Mouse (Mus musculus) fibroblast of lung, adult 2 months (primary cell): ENCODE results near the gene Sema6c.
"Not testable (repeated sequence)": the region's sequence is repeated elsewhere in the genome, so short reads cannot be mapped to it uniquely, and the experiment has no call there.

Experiments
- DNase-seq: peaks from one replicate; pipeline ENCODE4 v3.0.0-alpha.2; 2011; ENCODE audit warnings: low read depth

Gene Sema6c

GRCm38 (mm10) chr3:95159987-95160963 lies at the start of gene Sema6c:
Gene Sema6c, plus strand, starts transcription at chr3:95160457.
- DNase-seq, result peak; percentile 57

- DNase-seq, result peak; percentile 79
Observed at GRCm38 (mm10) chr3:95110911-95111726, 49.1 kb upstream of the Sema6c start, which contains the start of gene Vps72. Gene Vps72, plus strand, starts transcription at chr3:95111022.

- DNase-seq, result no peak
Observed at GRCm38 (mm10) chr3:95112760-95113159, 47.5 kb upstream of the Sema6c start.

- DNase-seq, result no peak
Observed at GRCm38 (mm10) chr3:95117751-95118150, 42.5 kb upstream of the Sema6c start.

- no peak for DNase-seq
Observed at GRCm38 (mm10) chr3:95121580-95121979, 38.7 kb upstream of the Sema6c start.

GRCm38 (mm10) chr3:95124246-95124645 lies 36.0 kb upstream of the Sema6c start, which contains the start of gene Tmod4:
Gene Tmod4, plus strand, starts transcription at chr3:95124476.
- no peak for DNase-seq

- DNase-seq, result no peak
Observed at GRCm38 (mm10) chr3:95124972-95125371, 35.3 kb upstream of the Sema6c start.

GRCm38 (mm10) chr3:95129226-95129651 lies 31.0 kb upstream of the Sema6c start:
- DNase-seq, result no peak

- no peak for DNase-seq
Observed at GRCm38 (mm10) chr3:95130081-95130480, 30.2 kb upstream of the Sema6c start.

GRCm38 (mm10) chr3:95132389-95132788 lies 27.9 kb upstream of the Sema6c start:
- not testable (repeated sequence) for DNase-seq

GRCm38 (mm10) chr3:95133176-95133575 lies 27.1 kb upstream of the Sema6c start:
- no peak for DNase-seq

GRCm38 (mm10) chr3:95133680-95134101 lies 26.6 kb upstream of the Sema6c start, which contains the start of the genes Scnm1 and Lysmd1:
Gene Scnm1, minus strand, starts transcription at chr3:95134011.
Gene Lysmd1, plus strand, starts transcription at chr3:95134088.
- peak; percentile 82 for DNase-seq

GRCm38 (mm10) chr3:95134133-95134532 lies 26.1 kb upstream of the Sema6c start:
- DNase-seq, result not testable (repeated sequence)

GRCm38 (mm10) chr3:95135023-95135422 lies 25.2 kb upstream of the Sema6c start:
- no peak for DNase-seq

GRCm38 (mm10) chr3:95135433-95136052 lies 24.7 kb upstream of the Sema6c start:
- DNase-seq, result no peak

- no peak for DNase-seq
Observed at GRCm38 (mm10) chr3:95136336-95136735, 23.9 kb upstream of the Sema6c start.

- DNase-seq, result no peak
Observed at GRCm38 (mm10) chr3:95139586-95140288, 20.5 kb upstream of the Sema6c start.

GRCm38 (mm10) chr3:95140289-95140595 lies 20.0 kb upstream of the Sema6c start:
- no peak for DNase-seq

- no peak for DNase-seq
Observed at GRCm38 (mm10) chr3:95140795-95141194, 19.5 kb upstream of the Sema6c start.

GRCm38 (mm10) chr3:95141474-95141873 lies 18.8 kb upstream of the Sema6c start:
- no peak for DNase-seq

- no peak for DNase-seq
Observed at GRCm38 (mm10) chr3:95141952-95142616, 18.2 kb upstream of the Sema6c start, which contains the start of gene Tnfaip8l2. Gene Tnfaip8l2, minus strand, starts transcription at chr3:95142360.
